Mouse (Mus musculus) heart, adult 2 months (tissue): Measurements from ENCODE around the gene Akr1c12. TPM values are rescaled to one million over a fixed set of nuclear protein-coding genes. Genes with fewer than 3 reads are reported as not detected.

Experiments
- DNase-seq, 2 experiments: peaks; one replicate each; pipeline ENCODE4 v3.0.0; 2021
- H3K27ac ChIP-seq: fragments of 200-600 bp; 2 replicates; pipeline ENCODE4 v1.8.1; 2022
- H3K27me3 ChIP-seq: fragments of 200-500 bp; 2 replicates; pipeline ENCODE4 v1.6.1; 2012; ENCODE audit warnings: mild to moderate bottlenecking, low read length, inconsistent platforms, mixed read lengths; ENCODE audit not compliant: control insufficient read depth, insufficient read depth
- H3K36me3 ChIP-seq: fragments of 200-500 bp; 2 replicates; pipeline ENCODE4 v1.6.1; 2012; ENCODE audit warnings: low read length, inconsistent platforms; ENCODE audit not compliant: control insufficient read depth, insufficient read depth
- H3K4me1 ChIP-seq: fragments of 200-500 bp; 2 replicates; pipeline ENCODE4 v1.6.1; 2011; ENCODE audit warnings: low read length; ENCODE audit not compliant: control insufficient read depth, insufficient read depth
- H3K4me3 ChIP-seq: fragments of 200-600 bp; 2 replicates; pipeline ENCODE4 v1.8.1; 2022
- H3K79me2 ChIP-seq: fragments of 200-500 bp; replicated peaks from 2 replicates; pipeline ENCODE4 v1.6.1; 2012; ENCODE audit warnings: mild to moderate bottlenecking, inconsistent platforms, low read length, moderate library complexity, mixed read lengths; ENCODE audit not compliant: control insufficient read depth, insufficient read depth
- H3K9ac ChIP-seq: fragments of 200-500 bp; 2 replicates; pipeline ENCODE4 v1.6.1; 2012; ENCODE audit warnings: low read depth, mild to moderate bottlenecking, control low read depth, inconsistent platforms, low read length, mixed read lengths
- CTCF ChIP-seq: fragments of 200-600 bp; IDR thresholded peaks from 2 replicates; pipeline ENCODE4 v1.8.1; 2022; ENCODE audit warnings: antibody characterized with exemption, mild to moderate bottlenecking, moderate library complexity
- EP300 ChIP-seq: fragments of 200-500 bp; IDR thresholded peaks from 2 replicates; pipeline ENCODE4 v1.6.1; 2011; ENCODE audit warnings: low read depth, low read length, control low read depth; ENCODE audit not compliant: insufficient read depth
- POLR2A ChIP-seq: fragments of 200-500 bp; IDR thresholded peaks from 2 replicates; pipeline ENCODE4 v1.6.1; 2011; ENCODE audit warnings: mild to moderate bottlenecking, low read depth, low read length, control low read depth; ENCODE audit not compliant: insufficient read depth
- WGBS: fragments of 180-500 bp; shearing (Covaris S2); methylation state at CpG from one replicate; pipeline ENCODE4 v1.1.7; 2018; 5-methylcytosine and 5-hydroxymethylcytosine counted together
- intact Hi-C: fragments of 180-260 bp; cut with DNase I; formaldehyde crosslinking; loops from one replicate; pipeline ENCODE4 v1.15.1; 2025
- polyA plus RNA-seq: library from polyadenylated mRNA; depleted of rRNA; stranded (reverse); fragments of >200 nt; gene quantifications from 2 replicates; pipeline ENCODE4 v1.2.3, GENCODE M21; 2012; rRNA removed
- total RNA-seq, 2 experiments: library from RNA; stranded (reverse); gene quantifications; 2 replicates each; pipeline ENCODE4 v1.2.3; 2021

The Akr1c12 gene
- total and polyA plus RNA-seq, 3 experiments, result 0.14 TPM; not detected in 2

DNA sequence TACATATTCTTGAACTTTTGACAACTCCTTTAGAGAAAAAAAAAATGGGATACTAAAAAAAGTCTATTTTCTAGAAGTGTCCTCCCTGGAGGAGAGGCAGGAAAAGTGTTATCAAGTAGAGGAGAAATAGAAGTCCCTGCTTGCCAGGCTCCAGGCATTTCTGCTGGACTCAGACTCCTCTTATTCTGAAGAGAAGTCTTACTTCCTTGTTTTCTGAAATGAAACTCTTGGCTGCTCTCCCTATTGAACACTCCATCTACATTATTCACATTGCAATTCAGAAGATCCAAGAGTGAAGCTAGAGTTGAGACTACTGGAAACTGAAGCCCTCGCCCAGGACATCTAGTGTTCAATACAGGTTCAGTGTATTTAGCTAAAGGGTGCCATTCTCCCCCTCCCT is 50.8 kb downstream of the Akr1c12 start, which contains the start of gene Akr1c19:
Gene Akr1c19, plus strand, starts transcription at position 260 of the 400 bp plus-strand sequence.
- H3K27me3 ChIP-seq, result no peaks in the 10 kb centered on the region
- no peak within 1 kb of the TSS for H3K9ac ChIP-seq
- H3K36me3 ChIP-seq, result no peaks in the 10 kb centered on the region
- peak within 1 kb of the TSS; percentile 27 for H3K4me3 ChIP-seq
- 21% methylated on average over 1 of the region's 1 CpGs for WGBS
- no peaks in the 10 kb centered on the region for H3K79me2 ChIP-seq
- intact Hi-C loops, result no loop called here
- H3K27ac ChIP-seq, result peak within 1 kb of the TSS; percentile 73
- H3K4me1 ChIP-seq, result no peaks in the 10 kb centered on the region; the same call in 1 of the 2 replicates
- TF ChIP-seq EP300 (no peak), POLR2A (peak; percentile 35; the same call in 1 of the 2 replicates), CTCF (no peak)
- peak in 1 of 2 experiments; percentile 11 for DNase-seq

Other genes with a start within 250 kb of the Akr1c12 start
- 1 to 10 TPM; 5.6 to 6.6 TPM for gene Akr1c14, start 230.4 kb downstream of the Akr1c12 start, total RNA-seq
- 2.2 and 6.0 TPM in 2 replicates for gene Akr1c14, start 230.4 kb downstream of the Akr1c12 start, polyA plus RNA-seq
- gene Akr1c18, start 128.8 kb downstream of the Akr1c12 start, total RNA-seq, result not detected
- 0.78 TPM in 1 of 2 replicates, not detected in the other for gene Akr1c18, start 128.8 kb downstream of the Akr1c12 start, polyA plus RNA-seq
- 1 to 10 TPM; 1.0 to 1.5 TPM for gene Akr1c13, start 88.3 kb downstream of the Akr1c12 start, total RNA-seq
- 1.0 and 1.1 TPM in 2 replicates for gene Akr1c13, start 88.3 kb downstream of the Akr1c12 start, polyA plus RNA-seq
- gene Akr1c19, start 50.7 kb downstream of the Akr1c12 start, total RNA-seq, result 1 to 10 TPM; 1.4 TPM
- 0.70 and 1.2 TPM in 2 replicates for gene Akr1c19, start 50.7 kb downstream of the Akr1c12 start, polyA plus RNA-seq
- not detected for gene Akr1c6, start 154.9 kb upstream of the Akr1c12 start, total RNA-seq
- not detected in 2 replicates for gene Akr1c6, start 154.9 kb upstream of the Akr1c12 start, polyA plus RNA-seq
- not detected for gene Akr1c20, start 243.9 kb upstream of the Akr1c12 start, total RNA-seq
- gene Akr1c20, start 243.9 kb upstream of the Akr1c12 start, polyA plus RNA-seq, result not detected in 2 replicates